Mouse (Mus musculus) natural killer cell, adult 2 months (primary cell): ENCODE results near the gene Arhgef28.

Source experiments
- DNase-seq, 2 experiments: peaks; one replicate each; pipeline ENCODE4 v3.0.0; 2022; ENCODE audit warnings: low spot score in 2 of 2

Arhgef28 gene

GRCm38 (mm10) chr13:97966077-97966476 lies 240.2 kb downstream of the Arhgef28 start:
- no peak for DNase-seq

GRCm38 (mm10) chr13:97964892-97965424 lies 241.3 kb downstream of the Arhgef28 start:
- DNase-seq = no peak

GRCm38 (mm10) chr13:97960142-97960541 lies 246.1 kb downstream of the Arhgef28 start:
- DNase-seq = no peak

- no peak for DNase-seq
Measured at GRCm38 (mm10) chr13:97959394-97959888, 246.8 kb downstream of the Arhgef28 start.

- DNase-seq = no peak
Measured at GRCm38 (mm10) chr13:97955759-97956158, 250.5 kb downstream of the Arhgef28 start.

- DNase-seq = no peak
Measured at GRCm38 (mm10) chr13:97954956-97955496, 251.2 kb downstream of the Arhgef28 start.

GRCm38 (mm10) chr13:97954051-97954450 lies 252.2 kb downstream of the Arhgef28 start:
- DNase-seq = no peak

- no peak for DNase-seq
Measured at GRCm38 (mm10) chr13:97953526-97953925, 252.7 kb downstream of the Arhgef28 start.

GRCm38 (mm10) chr13:97948856-97949255 lies 257.4 kb downstream of the Arhgef28 start:
- no peak for DNase-seq

- no peak for DNase-seq
Measured at GRCm38 (mm10) chr13:97947598-97947997, 258.6 kb downstream of the Arhgef28 start.

GRCm38 (mm10) chr13:97946422-97946821 lies 259.8 kb downstream of the Arhgef28 start:
- DNase-seq = no peak

- peak in 1 of 2 experiments; percentile 12 for DNase-seq
Measured at GRCm38 (mm10) chr13:97941909-97942680, 264.1 kb downstream of the Arhgef28 start.

GRCm38 (mm10) chr13:97941099-97941498 lies 265.1 kb downstream of the Arhgef28 start:
- peak in 1 of 2 experiments; percentile 11 for DNase-seq

- peak in 1 of 2 experiments; percentile 18 for DNase-seq
Measured at GRCm38 (mm10) chr13:97939433-97940160, 266.6 kb downstream of the Arhgef28 start.

GRCm38 (mm10) chr13:97938596-97939297 lies 267.5 kb downstream of the Arhgef28 start:
- DNase-seq = peak; percentile 86 to 90

- peak; percentile 33 to 49 for DNase-seq
Measured at GRCm38 (mm10) chr13:97937919-97938318, 268.3 kb downstream of the Arhgef28 start.

GRCm38 (mm10) chr13:97928135-97928497 lies 278.1 kb downstream of the Arhgef28 start:
- no peak for DNase-seq

- DNase-seq = no peak
Measured at GRCm38 (mm10) chr13:97927376-97928134, 278.7 kb downstream of the Arhgef28 start.

GRCm38 (mm10) chr13:97926371-97926770 lies 279.9 kb downstream of the Arhgef28 start:
- no peak for DNase-seq

- no peak for DNase-seq
Measured at GRCm38 (mm10) chr13:97923009-97923408, 283.2 kb downstream of the Arhgef28 start.

- no peak for DNase-seq
Measured at GRCm38 (mm10) chr13:97919590-97919989, 286.6 kb downstream of the Arhgef28 start.
